Mouse (Mus musculus): ENCODE results near the gene Ucma.

GRCm38 (mm10) chr2:4927391-4927790, 48.5 kb upstream of the Ucma start:
- TF ChIP-seq POLR2A (IDR thresholded peaks at IDR 0.05; ENCODE audit: extremely low read depth, insufficient read depth, low read length), result no peak
- TF ChIP-seq CTCF (IDR thresholded peaks at IDR 0.05; ENCODE audit: extremely low read depth, insufficient read depth, low read length), result no peak

Measured in cortical plate, adult 2 months (tissue).